Mouse (Mus musculus): Measurements from ENCODE around the gene Fcgbp. TPM values are rescaled to one million over a fixed set of nuclear protein-coding genes. Genes with fewer than 3 reads are reported as not detected.
A peak's percentile ranks its signal among the peaks of the same experiment; 100 is the strongest.
"Not testable (repeated sequence)": the region's sequence is repeated elsewhere in the genome, so short reads cannot be mapped to it uniquely, and the experiment has no call there.

The Fcgbp gene
- polyA plus RNA-seq, 1 experiment from 2014 or later: 0.88 TPM

DNA sequence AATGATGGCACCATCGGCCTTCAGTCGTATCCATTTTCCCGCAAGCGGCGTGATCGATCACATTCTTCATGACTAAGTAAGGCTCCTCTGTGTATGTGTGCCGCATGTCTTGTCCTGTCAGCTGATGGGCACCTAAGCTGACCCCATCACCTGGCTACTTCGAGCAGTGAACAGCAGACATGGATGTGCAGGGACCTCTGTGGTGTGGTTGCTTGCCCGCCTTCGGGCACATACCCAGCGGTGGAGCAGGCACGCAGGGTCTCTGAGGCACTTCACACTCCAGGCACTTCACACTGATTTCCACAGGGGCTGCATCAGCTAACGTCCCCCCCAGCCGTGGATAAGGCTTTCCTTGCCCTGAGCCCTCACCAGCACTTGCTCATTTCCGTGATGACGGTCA lies 28.1 kb downstream of the Fcgbp start:
- H3K9me3 ChIP-seq: peaks cover 6% of the 10 kb centered on the region
- DNase-seq (ENCODE audit: low spot score): no peak
- H3K27ac ChIP-seq (replicated peaks): no peak overlapping the region
- H3K27me3 ChIP-seq (replicated peaks; ENCODE audit: low read depth, poor library complexity, severe bottlenecking): peaks cover 12% of the 10 kb centered on the region; the same call in 1 of the 2 replicates
- H3K4me3 ChIP-seq: no peak overlapping the region
- WGBS: 92% methylated on average over 16 of the region's 16 CpGs
- H3K4me1 ChIP-seq: no peaks in the 10 kb centered on the region
- H3K36me3 ChIP-seq (replicated peaks): no peaks in the 10 kb centered on the region

DNA sequence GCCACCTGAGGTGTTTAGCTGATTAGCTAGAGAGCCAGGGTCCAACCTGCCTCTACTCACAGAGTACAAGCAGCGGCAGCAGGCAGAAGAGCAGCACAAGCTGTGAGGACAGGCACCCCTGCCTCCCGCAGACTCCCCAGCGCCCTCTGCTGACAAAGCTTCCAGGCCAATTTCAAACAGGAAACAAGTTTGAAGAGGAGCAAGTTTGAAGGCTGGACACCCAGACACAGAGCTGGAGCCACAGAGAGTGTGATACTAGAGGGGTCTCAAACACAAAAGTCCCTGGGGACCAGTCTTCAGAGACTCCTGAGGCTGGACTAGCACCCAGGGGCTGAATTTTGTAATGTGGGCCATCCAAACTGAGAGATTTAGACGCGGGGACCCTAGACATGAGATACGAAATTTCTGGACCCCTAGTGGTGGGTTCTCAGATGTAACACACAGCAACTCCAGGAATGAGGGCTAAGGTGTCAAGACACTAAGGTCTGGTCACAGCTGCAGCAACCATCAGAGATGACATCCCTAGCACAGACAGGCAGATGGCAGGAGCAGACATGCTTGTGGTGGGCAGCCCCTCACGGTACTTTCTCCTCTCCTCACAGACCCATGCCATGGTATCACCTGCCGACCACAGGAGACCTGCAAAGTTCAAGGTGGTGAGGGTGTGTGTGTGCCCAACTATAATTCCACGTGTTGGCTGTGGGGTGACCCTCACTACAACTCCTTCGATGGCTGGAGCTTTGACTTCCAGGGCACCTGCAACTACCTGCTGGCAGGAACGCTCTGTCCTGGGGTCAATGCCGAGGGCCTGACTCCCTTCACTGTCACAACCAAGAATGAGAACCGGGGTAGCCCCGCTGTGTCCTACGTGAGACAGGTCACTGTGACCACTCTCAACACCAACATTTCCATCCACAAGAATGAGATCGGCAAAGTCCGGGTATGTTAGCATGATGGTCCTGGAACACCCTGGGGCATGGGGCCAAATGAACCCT lies 29.9 kb downstream of the Fcgbp start:
- H3K36me3 ChIP-seq (replicated peaks): no peaks in the 10 kb centered on the region
- H3K27ac ChIP-seq (replicated peaks): no peak overlapping the region
- peaks cover 7% of the 10 kb centered on the region for H3K4me1 ChIP-seq
- peak; percentile 34 for DNase-seq (ENCODE audit: low spot score)
- 65% methylated on average over 17 of the region's 17 CpGs for WGBS
- peaks cover 6% of the 10 kb centered on the region for H3K9me3 ChIP-seq
- peaks cover 23% of the 10 kb centered on the region for H3K27me3 ChIP-seq (replicated peaks; ENCODE audit: low read depth, poor library complexity, severe bottlenecking)
- H3K4me3 ChIP-seq: no peak overlapping the region

GRCm38 (mm10) chr7:28102936-28103335 lies 31.9 kb downstream of the Fcgbp start:
- not testable (repeated sequence) for H3K36me3 ChIP-seq (replicated peaks); H3K27ac ChIP-seq (replicated peaks); H3K4me3 ChIP-seq; DNase-seq (ENCODE audit: low spot score); H3K4me1 ChIP-seq; H3K9me3 ChIP-seq
- 53% methylated on average over 5 of the region's 5 CpGs for WGBS
- peaks cover 23% of the 10 kb centered on the region for H3K27me3 ChIP-seq (replicated peaks; ENCODE audit: low read depth, poor library complexity, severe bottlenecking)

GRCm38 (mm10) chr7:28104670-28105069 lies 33.6 kb downstream of the Fcgbp start:
- Histone ChIP-seq H3K27me3 (replicated peaks; ENCODE audit: low read depth, poor library complexity, severe bottlenecking) (peaks cover 23% of the 10 kb centered on the region), H3K4me3 (peak overlapping the region; percentile 42), H3K9me3 (no peaks in the 10 kb centered on the region), H3K36me3 (replicated peaks) (no peaks in the 10 kb centered on the region), H3K4me1 (peaks cover 7% of the 10 kb centered on the region), H3K27ac (replicated peaks) (no peak overlapping the region)
- peak; percentile 67 for DNase-seq (ENCODE audit: low spot score)
- WGBS: 8% methylated on average over 23 of the region's 23 CpGs

DNA sequence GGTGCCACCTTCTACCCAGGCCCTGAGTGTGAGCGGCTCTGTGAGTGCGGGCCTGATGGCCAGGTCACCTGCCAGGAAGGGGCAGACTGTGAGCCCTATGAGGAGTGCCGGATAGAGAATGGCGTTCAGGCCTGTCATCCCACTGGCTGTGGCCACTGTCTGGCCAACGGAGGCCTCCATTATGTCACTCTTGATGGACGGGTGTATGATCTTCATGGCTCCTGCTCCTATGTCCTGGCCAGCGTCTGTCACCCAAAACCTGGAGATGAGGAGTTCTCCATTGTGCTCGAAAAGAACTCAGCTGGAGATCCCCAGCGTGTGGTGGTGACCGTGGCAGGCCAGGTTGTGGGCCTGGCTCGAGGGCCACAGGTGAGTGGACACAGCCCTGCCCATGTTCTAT lies 35.2 kb downstream of the Fcgbp start:
- H3K36me3 ChIP-seq (replicated peaks): no peaks in the 10 kb centered on the region
- peaks cover 7% of the 10 kb centered on the region for H3K4me1 ChIP-seq
- H3K4me3 ChIP-seq: no peak overlapping the region
- H3K9me3 ChIP-seq: no peaks in the 10 kb centered on the region
- no peak overlapping the region for H3K27ac ChIP-seq (replicated peaks)
- WGBS: 92% methylated on average over 11 of the region's 11 CpGs
- no peak for DNase-seq (ENCODE audit: low spot score)
- peaks cover 23% of the 10 kb centered on the region for H3K27me3 ChIP-seq (replicated peaks; ENCODE audit: low read depth, poor library complexity, severe bottlenecking)

GRCm38 (mm10) chr7:28114648-28115047 lies 43.6 kb downstream of the Fcgbp start:
- Histone ChIP-seq H3K27me3 (replicated peaks; ENCODE audit: low read depth, poor library complexity, severe bottlenecking) (no peaks in the 10 kb centered on the region), H3K9me3 (no peaks in the 10 kb centered on the region), H3K27ac (replicated peaks) (no peak overlapping the region), H3K4me3 (no peak overlapping the region), H3K4me1 (peaks cover 5% of the 10 kb centered on the region; the same call in 1 of the 2 replicates), H3K36me3 (replicated peaks) (no peaks in the 10 kb centered on the region)
- WGBS: 76% methylated on average over 2 of the region's 2 CpGs
- DNase-seq (ENCODE audit: low spot score): no peak

- no peaks in the 10 kb centered on the region for H3K36me3 ChIP-seq (replicated peaks)
- H3K4me1 ChIP-seq: no peaks in the 10 kb centered on the region
- WGBS: 85% methylated on average over 5 of the region's 5 CpGs
- no peaks in the 10 kb centered on the region for H3K9me3 ChIP-seq
- H3K4me3 ChIP-seq: no peak within 1 kb of the TSS
- no peak for DNase-seq (ENCODE audit: low spot score)
- H3K27ac ChIP-seq (replicated peaks): no peak within 1 kb of the TSS
- H3K27me3 ChIP-seq (replicated peaks; ENCODE audit: low read depth, poor library complexity, severe bottlenecking): no peaks in the 10 kb centered on the region
Observed at GRCm38 (mm10) chr7:28129166-28129565, 58.1 kb downstream of the Fcgbp start, which contains the start of gene 9530053A07Rik. Gene 9530053A07Rik, plus strand, starts transcription at chr7:28129466.

- DNase-seq (ENCODE audit: low spot score): peak; percentile 30
- 59% methylated on average over 5 of the region's 5 CpGs for WGBS
Observed at GRCm38 (mm10) chr7:28137613-28138012, 66.6 kb downstream of the Fcgbp start.

GRCm38 (mm10) chr7:28148263-28148662 lies 77.2 kb downstream of the Fcgbp start:
- no peak overlapping the region for H3K4me3 ChIP-seq
- H3K9me3 ChIP-seq: peaks cover 10% of the 10 kb centered on the region
- peaks cover 13% of the 10 kb centered on the region for H3K4me1 ChIP-seq
- 0 out of 2 replicates have a peak overlapping the region, but pooled peaks have one; percentile 44 for H3K27ac ChIP-seq (replicated peaks)
- H3K36me3 ChIP-seq (replicated peaks): no peaks in the 10 kb centered on the region
- WGBS: 23% methylated on average over 3 of the region's 3 CpGs
- DNase-seq (ENCODE audit: low spot score): peak; percentile 83
- H3K27me3 ChIP-seq (replicated peaks; ENCODE audit: low read depth, poor library complexity, severe bottlenecking): 0 out of 2 replicates have a peak, but pooled peaks cover 9% of the 10 kb centered on the region

More at GRCm38 (mm10) chr7:28137613-28138012, 66.6 kb downstream of the Fcgbp start:
- H3K27ac ChIP-seq (replicated peaks): no peak overlapping the region
- no peaks in the 10 kb centered on the region for H3K4me1 ChIP-seq
- no peaks in the 10 kb centered on the region for H3K27me3 ChIP-seq (replicated peaks; ENCODE audit: low read depth, poor library complexity, severe bottlenecking)
- H3K4me3 ChIP-seq: no peak overlapping the region
- no peaks in the 10 kb centered on the region for H3K36me3 ChIP-seq (replicated peaks)
- no peaks in the 10 kb centered on the region for H3K9me3 ChIP-seq

- Histone ChIP-seq H3K4me1 (peaks cover 13% of the 10 kb centered on the region), H3K27me3 (replicated peaks; ENCODE audit: low read depth, poor library complexity, severe bottlenecking) (0 out of 2 replicates have a peak, but pooled peaks cover 9% of the 10 kb centered on the region), H3K27ac (replicated peaks) (no peak overlapping the region), H3K9me3 (no peaks in the 10 kb centered on the region), H3K36me3 (replicated peaks) (no peaks in the 10 kb centered on the region), H3K4me3 (no peak overlapping the region)
- WGBS: 88% methylated on average over 1 of the region's 1 CpGs
- DNase-seq (ENCODE audit: low spot score): no peak
Observed at GRCm38 (mm10) chr7:28149841-28150240, 78.8 kb downstream of the Fcgbp start.

GRCm38 (mm10) chr7:28151584-28152221 lies 80.7 kb downstream of the Fcgbp start:
- H3K4me1 ChIP-seq: peaks cover 13% of the 10 kb centered on the region
- 14% methylated on average over 13 of the region's 13 CpGs for WGBS

GRCm38 (mm10) chr7:28153595-28153994 lies 82.6 kb downstream of the Fcgbp start:
- not testable (repeated sequence) for DNase-seq (ENCODE audit: low spot score); H3K4me3 ChIP-seq; H3K27ac ChIP-seq (replicated peaks); H3K4me1 ChIP-seq; H3K36me3 ChIP-seq (replicated peaks); H3K9me3 ChIP-seq; H3K27me3 ChIP-seq (replicated peaks; ENCODE audit: low read depth, poor library complexity, severe bottlenecking)
- WGBS: 59% methylated on average over 5 of the region's 5 CpGs

More at GRCm38 (mm10) chr7:28151584-28152221, 80.7 kb downstream of the Fcgbp start:
- H3K4me3 ChIP-seq: no peak overlapping the region; the same call in 1 of the 2 replicates
- H3K27ac ChIP-seq (replicated peaks): no peak overlapping the region; the same call in 1 of the 2 replicates
- H3K36me3 ChIP-seq (replicated peaks): no peaks in the 10 kb centered on the region
- H3K9me3 ChIP-seq: no peaks in the 10 kb centered on the region
- 0 out of 2 replicates have a peak, but pooled peaks cover 9% of the 10 kb centered on the region for H3K27me3 ChIP-seq (replicated peaks; ENCODE audit: low read depth, poor library complexity, severe bottlenecking)
- peak; percentile 69 for DNase-seq (ENCODE audit: low spot score)
